Mouse (Mus musculus) limb, embryonic 13.5 days (tissue): Measurements from ENCODE around the gene Ezh1. TPM values are rescaled to one million over a fixed set of nuclear protein-coding genes. Genes with fewer than 3 reads are reported as not detected.

Experiments
- ATAC-seq: fragments of 200-750 bp; cut with Nextera tagmentation; 2 replicates; pipeline ENCODE4 v1.8.0; 2017; ENCODE audit warnings: low read depth, moderate number of reproducible peaks, moderate TSS enrichment; ENCODE audit not compliant: low FRiP score
- H3K27ac ChIP-seq: fragments of 300-500 bp; sonication (generic); 2 replicates; pipeline ENCODE4 v1.5.1; 2015; ENCODE audit warnings: inconsistent platforms, mild to moderate bottlenecking, moderate library complexity
- H3K27me3 ChIP-seq: fragments of 300-500 bp; sonication (generic); 2 replicates; pipeline ENCODE4 v1.6.1; 2015; ENCODE audit warnings: mild to moderate bottlenecking, inconsistent platforms
- H3K36me3 ChIP-seq: fragments of 300-500 bp; sonication (generic); 2 replicates; pipeline ENCODE4 v1.6.1; 2015; ENCODE audit warnings: inconsistent platforms, mild to moderate bottlenecking, moderate library complexity
- H3K4me1 ChIP-seq: fragments of 300-500 bp; sonication (generic); 2 replicates; pipeline ENCODE4 v1.6.1; 2015; ENCODE audit warnings: inconsistent platforms
- H3K4me2 ChIP-seq: fragments of 300-500 bp; sonication (generic); replicated peaks from 2 replicates; pipeline ENCODE4 v1.6.1; 2015; ENCODE audit warnings: inconsistent platforms, mild to moderate bottlenecking, moderate library complexity
- H3K4me3 ChIP-seq: fragments of 300-500 bp; sonication (generic); 2 replicates; pipeline ENCODE4 v1.5.1; 2015; ENCODE audit warnings: moderate library complexity, mild to moderate bottlenecking, inconsistent platforms
- H3K9ac ChIP-seq: fragments of 300-500 bp; sonication (generic); 2 replicates; pipeline ENCODE4 v1.6.1; 2015; ENCODE audit warnings: mild to moderate bottlenecking, inconsistent platforms
- H3K9me3 ChIP-seq: fragments of 300-500 bp; sonication (generic); 2 replicates; pipeline ENCODE4 v1.6.1; 2016; ENCODE audit warnings: inconsistent platforms
- WGBS: fragments of 180-500 bp; shearing (Covaris S2); methylation state at CpG from one replicate; pipeline ENCODE4 v1.1.7; 2015; 5-methylcytosine and 5-hydroxymethylcytosine counted together
- polyA plus RNA-seq: library from polyadenylated mRNA; unstranded; fragments of >200 nt; fragmentation: Nextera tagmentation; extraction: Ambion mirVana; gene quantifications from 2 replicates; pipeline ENCODE4 v1.2.1, GENCODE M21; 2015

Gene Ezh1
- polyA plus RNA-seq, 1 experiment from 2014 or later: 17.5 TPM

GRCm38 (mm10) chr11:101169301-101170107 is 56.8 kb downstream of the Ezh1 start:
- WGBS: 13% methylated on average over 17 of the region's 17 CpGs

DNA sequence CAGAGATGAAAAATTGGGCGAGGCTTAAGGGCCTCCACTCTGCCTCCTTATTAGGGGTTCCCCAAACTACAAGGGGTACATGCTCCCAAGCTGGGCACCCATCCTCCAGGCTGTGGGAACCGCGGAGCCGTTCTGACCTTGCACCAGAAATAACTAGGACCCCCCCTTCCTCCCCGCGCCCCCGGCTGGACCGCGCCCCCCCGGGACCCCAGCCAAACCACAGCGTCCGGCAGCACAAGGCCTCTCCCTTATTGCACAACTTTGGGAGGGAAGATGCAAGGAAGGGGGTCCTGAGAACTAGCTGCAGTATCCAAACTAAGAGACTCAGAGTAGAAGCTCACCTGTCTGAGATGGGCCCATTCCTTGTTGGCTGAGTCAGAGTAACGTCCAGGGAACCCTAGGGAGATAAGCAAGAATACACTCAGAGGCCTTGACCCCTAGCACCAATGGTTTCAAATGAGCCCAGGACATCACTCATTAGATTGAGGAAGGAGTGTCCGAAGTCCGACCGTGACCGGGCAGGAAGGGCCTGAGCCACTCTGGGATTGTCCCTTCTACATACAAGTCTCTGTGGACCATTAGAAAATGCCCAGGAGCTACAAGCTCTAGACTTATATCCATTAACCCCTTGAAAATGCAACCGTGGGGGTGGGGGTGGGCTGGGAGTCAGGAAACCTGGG is 57.8 kb downstream of the Ezh1 start:
- no peak overlapping the region for H3K27ac ChIP-seq
- 66% methylated on average over 18 of the region's 18 CpGs for WGBS
- ATAC-seq: no peak
- peaks cover 52% of the 10 kb centered on the region for H3K4me1 ChIP-seq
- no peak overlapping the region for H3K4me3 ChIP-seq
- no peaks in the 10 kb centered on the region for H3K9me3 ChIP-seq
- no peak overlapping the region; the same call in 1 of the 2 replicates for H3K4me2 ChIP-seq
- H3K27me3 ChIP-seq: peaks cover 79% of the 10 kb centered on the region
- peaks cover 23% of the 10 kb centered on the region for H3K36me3 ChIP-seq
- H3K9ac ChIP-seq: no peak overlapping the region

More at GRCm38 (mm10) chr11:101169301-101170107, 56.8 kb downstream of the Ezh1 start:
- no peak overlapping the region for H3K27ac ChIP-seq
- no peak for ATAC-seq
- peaks cover 79% of the 10 kb centered on the region for H3K27me3 ChIP-seq
- H3K4me2 ChIP-seq: peak overlapping the region; percentile 89
- H3K9me3 ChIP-seq: no peaks in the 10 kb centered on the region
- peak overlapping the region; percentile 74 for H3K4me3 ChIP-seq
- peaks cover 21% of the 10 kb centered on the region for H3K36me3 ChIP-seq
- peak overlapping the region; percentile 78 for H3K9ac ChIP-seq
- peaks cover 52% of the 10 kb centered on the region for H3K4me1 ChIP-seq

- Histone ChIP-seq H3K4me1 (peaks cover 46% of the 10 kb centered on the region), H3K9ac (no peak overlapping the region), H3K27me3 (peaks cover 79% of the 10 kb centered on the region), H3K27ac (no peak overlapping the region), H3K36me3 (peaks cover 24% of the 10 kb centered on the region), H3K9me3 (no peaks in the 10 kb centered on the region), H3K4me3 (no peak overlapping the region), H3K4me2 (no peak overlapping the region)
- WGBS: 56% methylated on average over 8 of the region's 8 CpGs
- no peak for ATAC-seq
Observed at GRCm38 (mm10) chr11:101167963-101168300, 58.3 kb downstream of the Ezh1 start.

- no peak overlapping the region for H3K4me3 ChIP-seq
- 48% methylated on average over 19 of the region's 19 CpGs for WGBS
Observed at GRCm38 (mm10) chr11:101167211-101167962, 58.9 kb downstream of the Ezh1 start.

GRCm38 (mm10) chr11:101166357-101166756 is 59.9 kb downstream of the Ezh1 start:
- H3K27me3 ChIP-seq: peaks cover 94% of the 10 kb centered on the region
- no peak overlapping the region for H3K4me2 ChIP-seq
- ATAC-seq: no peak
- no peak overlapping the region for H3K27ac ChIP-seq
- WGBS: 41% methylated on average over 14 of the region's 14 CpGs
- no peak overlapping the region for H3K4me3 ChIP-seq
- 0 out of 2 replicates have a peak overlapping the region, but pooled peaks have one; percentile 1 for H3K9ac ChIP-seq
- peaks cover 35% of the 10 kb centered on the region for H3K4me1 ChIP-seq
- peaks cover 32% of the 10 kb centered on the region for H3K36me3 ChIP-seq
- no peaks in the 10 kb centered on the region for H3K9me3 ChIP-seq

More at GRCm38 (mm10) chr11:101167211-101167962, 58.9 kb downstream of the Ezh1 start:
- H3K4me2 ChIP-seq: no peak overlapping the region
- peaks cover 26% of the 10 kb centered on the region for H3K36me3 ChIP-seq
- peaks cover 43% of the 10 kb centered on the region for H3K4me1 ChIP-seq
- H3K27ac ChIP-seq: no peak overlapping the region
- no peaks in the 10 kb centered on the region for H3K9me3 ChIP-seq
- H3K27me3 ChIP-seq: peaks cover 84% of the 10 kb centered on the region
- no peak for ATAC-seq
- no peak overlapping the region for H3K9ac ChIP-seq

- Histone ChIP-seq H3K4me3 (peak overlapping the region; percentile 45), H3K9me3 (no peaks in the 10 kb centered on the region), H3K27ac (no peak overlapping the region), H3K27me3 (peaks cover 94% of the 10 kb centered on the region), H3K9ac (peak overlapping the region; percentile 65; the same call in 1 of the 2 replicates), H3K36me3 (peaks cover 34% of the 10 kb centered on the region), H3K4me1 (peaks cover 26% of the 10 kb centered on the region), H3K4me2 (peak overlapping the region; percentile 76)
- 14% methylated on average over 35 of the region's 35 CpGs for WGBS
- no peak for ATAC-seq
Observed at GRCm38 (mm10) chr11:101164677-101165580, 61.3 kb downstream of the Ezh1 start.

DNA sequence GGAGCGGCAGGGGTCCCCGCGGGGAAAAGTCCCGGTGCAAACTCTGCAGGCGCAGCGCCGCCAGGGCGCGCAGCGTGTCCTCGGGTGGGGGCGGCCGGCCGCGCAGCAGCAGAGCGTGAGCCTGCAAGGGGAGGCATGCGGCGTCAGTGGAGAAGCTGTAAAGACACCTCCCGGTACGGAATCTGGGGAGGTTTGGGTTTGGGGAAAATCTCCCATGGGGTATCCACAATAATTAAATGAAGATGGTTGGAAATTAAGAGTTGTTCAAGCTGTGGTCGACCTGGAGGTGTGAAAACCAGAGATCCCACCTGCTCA is 62.0 kb downstream of the Ezh1 start:
- peaks cover 19% of the 10 kb centered on the region for H3K4me1 ChIP-seq
- no peaks in the 10 kb centered on the region for H3K9me3 ChIP-seq
- H3K4me3 ChIP-seq: peak overlapping the region; percentile 45
- WGBS: 5% methylated on average over 21 of the region's 21 CpGs
- no peak for ATAC-seq
- peaks cover 34% of the 10 kb centered on the region for H3K36me3 ChIP-seq
- H3K9ac ChIP-seq: peak overlapping the region; percentile 65
- peak overlapping the region; percentile 76 for H3K4me2 ChIP-seq
- H3K27me3 ChIP-seq: peaks cover 91% of the 10 kb centered on the region
- H3K27ac ChIP-seq: no peak overlapping the region

GRCm38 (mm10) chr11:101163476-101164350 is 62.5 kb downstream of the Ezh1 start:
- peak overlapping the region; percentile 76 for H3K4me2 ChIP-seq
- no peak for ATAC-seq
- peaks cover 85% of the 10 kb centered on the region for H3K27me3 ChIP-seq
- no peaks in the 10 kb centered on the region for H3K9me3 ChIP-seq
- peaks cover 14% of the 10 kb centered on the region for H3K4me1 ChIP-seq
- H3K27ac ChIP-seq: no peak overlapping the region
- peak overlapping the region; percentile 45 for H3K4me3 ChIP-seq
- 10% methylated on average over 49 of the region's 49 CpGs for WGBS
- H3K9ac ChIP-seq: peak overlapping the region; percentile 65
- H3K36me3 ChIP-seq: peaks cover 34% of the 10 kb centered on the region

DNA sequence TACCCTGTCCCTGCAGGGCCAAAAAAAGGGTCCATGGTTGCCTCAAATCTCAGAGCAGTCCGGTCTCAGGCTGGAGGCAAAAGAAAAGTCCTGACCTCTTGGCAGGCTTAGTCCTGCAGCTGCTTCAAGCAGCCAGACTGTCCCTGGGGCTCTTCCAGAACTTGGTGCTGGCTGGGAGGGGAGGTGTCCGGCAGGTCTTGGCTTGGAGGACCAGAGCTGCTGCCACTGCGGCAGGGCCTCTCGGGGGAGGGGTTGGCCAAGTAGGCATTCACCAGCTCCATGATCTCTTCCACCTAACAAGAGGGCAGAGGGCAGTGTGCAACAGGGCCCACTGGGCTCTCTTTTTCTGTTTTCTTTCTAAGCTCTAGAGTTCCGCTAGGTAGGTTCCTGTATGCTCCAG is 63.5 kb downstream of the Ezh1 start:
- H3K27ac ChIP-seq: no peak overlapping the region
- H3K9ac ChIP-seq: no peak overlapping the region
- no peak overlapping the region for H3K4me3 ChIP-seq
- no peak overlapping the region for H3K4me2 ChIP-seq
- WGBS: 53% methylated on average over 5 of the region's 5 CpGs
- no peaks in the 10 kb centered on the region for H3K9me3 ChIP-seq
- H3K36me3 ChIP-seq: peaks cover 30% of the 10 kb centered on the region
- peaks cover 13% of the 10 kb centered on the region for H3K4me1 ChIP-seq
- H3K27me3 ChIP-seq: peaks cover 75% of the 10 kb centered on the region
- ATAC-seq: no peak

- no peak for ATAC-seq
- Histone ChIP-seq H3K4me1 (peaks cover 13% of the 10 kb centered on the region), H3K4me3 (no peak overlapping the region), H3K4me2 (no peak overlapping the region), H3K9me3 (no peaks in the 10 kb centered on the region), H3K27me3 (peaks cover 71% of the 10 kb centered on the region), H3K36me3 (peaks cover 25% of the 10 kb centered on the region), H3K9ac (no peak overlapping the region), H3K27ac (no peak overlapping the region)
- 53% methylated on average over 5 of the region's 5 CpGs for WGBS
Observed at GRCm38 (mm10) chr11:101162301-101162700, 64.0 kb downstream of the Ezh1 start.
